Mouse (Mus musculus) gastrocnemius, postnatal 10 days (tissue): ENCODE measurements around the gene Wdr93. TPM values are rescaled to one million over a fixed set of nuclear protein-coding genes. Genes with fewer than 3 reads are reported as not detected.
A peak's percentile ranks its signal among the peaks of the same experiment; 100 is the strongest.

Experiments used
- DNase-seq: peaks from one replicate; pipeline ENCODE4 v3.0.0; 2021; ENCODE audit warnings: mixed read lengths
- long read RNA-seq, 2 experiments: library from polyadenylated mRNA; stranded (forward); transcript quantifications; one replicate each; pipeline ENCODE4 v2.0.0; 2021
- total RNA-seq, 2 experiments: library from RNA; stranded (reverse); gene quantifications; 2 replicates each; pipeline ENCODE4 v1.2.3; 2021

Wdr93 gene
- under 1 TPM in 1 of 2 experiments, not detected in 1; 0.11 TPM for total RNA-seq
- long read RNA-seq, experiment 1, result 0 reads
- long read RNA-seq, experiment 2, result 0 reads

DNA sequence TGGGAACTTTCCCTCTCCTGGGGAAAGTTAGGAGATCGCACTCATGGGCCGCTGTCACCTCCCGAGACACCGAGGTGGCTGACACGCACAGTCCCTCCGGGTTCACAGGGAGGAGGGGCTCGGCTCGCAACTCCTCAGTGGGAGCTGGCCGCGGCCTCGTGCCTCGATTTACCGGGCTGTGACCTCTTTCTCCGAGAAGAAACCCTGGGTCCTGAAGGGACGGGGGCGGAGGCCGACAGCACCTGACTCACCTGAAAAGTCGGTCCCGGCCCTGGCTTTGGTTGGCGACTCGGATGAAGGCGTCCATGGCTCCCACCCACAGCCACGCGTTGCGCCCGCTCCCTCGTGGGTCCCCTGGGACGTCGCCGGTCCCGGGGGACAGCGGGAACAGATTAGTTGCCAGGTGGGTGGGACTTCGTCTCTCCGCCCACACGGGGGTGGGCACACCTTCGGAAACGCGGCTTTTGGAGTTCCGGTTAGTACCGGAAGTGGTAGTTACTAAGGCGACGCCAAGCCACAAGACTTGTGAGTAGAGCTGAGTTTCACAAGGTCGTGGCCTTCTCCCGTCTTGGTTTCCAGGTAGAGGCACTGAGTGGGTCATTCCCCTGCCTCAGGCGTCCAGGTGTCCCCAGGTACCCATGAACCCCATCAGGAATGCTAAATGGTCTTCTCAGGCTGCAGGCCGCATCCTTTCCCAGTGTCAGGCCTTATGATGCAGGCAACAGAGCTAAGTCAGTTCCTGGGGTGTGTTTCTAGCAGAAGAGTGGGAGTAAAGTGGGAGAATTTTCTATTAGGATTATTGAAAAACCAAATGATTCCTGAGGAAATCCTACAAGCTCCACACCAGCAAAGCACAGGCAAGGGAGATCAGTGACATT, at the start of gene Wdr93, which contains the start of gene Pex11a:
Gene Wdr93 (plus strand): TSS at position 505 of the 878 bp plus-strand sequence.
Gene Pex11a (minus strand): TSS at position 473 of the 878 bp plus-strand sequence.
- peak; percentile 60 for DNase-seq

DNA sequence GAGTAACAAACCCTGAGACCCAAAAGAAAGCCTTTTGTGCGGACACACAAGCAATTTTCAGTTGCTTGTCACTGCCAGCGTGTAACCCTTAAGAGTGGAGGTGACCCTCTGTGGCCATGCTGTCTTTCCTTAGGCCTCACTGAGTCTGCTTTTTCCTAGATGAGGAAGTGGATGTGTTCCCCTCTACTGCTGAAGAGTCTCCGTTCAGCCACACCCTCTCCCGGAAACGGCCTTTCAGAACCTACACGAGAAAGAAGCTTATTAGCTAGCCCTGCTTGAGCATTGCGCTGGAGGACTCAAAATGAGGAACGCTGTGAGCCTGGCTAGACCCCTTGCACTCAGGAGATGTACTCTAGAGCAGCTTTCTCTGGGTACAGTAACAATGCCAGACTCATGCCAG, 46.5 kb upstream of the Wdr93 start:
- no peak for DNase-seq

DNA sequence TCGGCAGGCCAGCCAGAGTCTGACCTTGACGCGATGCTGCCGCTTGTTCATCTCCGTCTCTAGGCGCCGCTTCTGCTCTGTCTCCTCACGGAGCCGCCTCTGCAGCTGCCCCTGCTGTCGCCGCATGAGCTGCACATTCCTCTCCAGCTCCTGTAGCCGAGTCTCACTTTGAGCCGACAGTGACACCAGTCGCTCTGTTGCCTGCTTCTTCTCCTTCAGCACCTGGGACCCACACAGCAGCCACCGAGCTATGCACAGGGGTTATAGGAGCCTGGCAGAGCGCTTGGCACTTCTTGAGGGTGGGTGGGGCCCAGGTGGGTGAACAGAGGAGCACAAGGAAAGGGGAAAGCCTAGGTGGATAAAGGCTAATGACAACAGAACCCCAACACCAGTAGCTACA, 40.2 kb upstream of the Wdr93 start:
- no peak for DNase-seq

- DNase-seq, result no peak
These were observed 37.8 kb upstream of the Wdr93 start for GRCm38 (mm10) chr7:79705210-79705609.

- DNase-seq, result no peak
These were observed 32.8 kb upstream of the Wdr93 start for GRCm38 (mm10) chr7:79710130-79710607.

GRCm38 (mm10) chr7:79710831-79711230, 32.1 kb upstream of the Wdr93 start:
- no peak for DNase-seq

GRCm38 (mm10) chr7:79715187-79715981, 27.6 kb upstream of the Wdr93 start, which contains the start of gene Kif7:
Kif7 (minus strand) TSS chr7:79715720.
- peak; percentile 85 for DNase-seq

DNA sequence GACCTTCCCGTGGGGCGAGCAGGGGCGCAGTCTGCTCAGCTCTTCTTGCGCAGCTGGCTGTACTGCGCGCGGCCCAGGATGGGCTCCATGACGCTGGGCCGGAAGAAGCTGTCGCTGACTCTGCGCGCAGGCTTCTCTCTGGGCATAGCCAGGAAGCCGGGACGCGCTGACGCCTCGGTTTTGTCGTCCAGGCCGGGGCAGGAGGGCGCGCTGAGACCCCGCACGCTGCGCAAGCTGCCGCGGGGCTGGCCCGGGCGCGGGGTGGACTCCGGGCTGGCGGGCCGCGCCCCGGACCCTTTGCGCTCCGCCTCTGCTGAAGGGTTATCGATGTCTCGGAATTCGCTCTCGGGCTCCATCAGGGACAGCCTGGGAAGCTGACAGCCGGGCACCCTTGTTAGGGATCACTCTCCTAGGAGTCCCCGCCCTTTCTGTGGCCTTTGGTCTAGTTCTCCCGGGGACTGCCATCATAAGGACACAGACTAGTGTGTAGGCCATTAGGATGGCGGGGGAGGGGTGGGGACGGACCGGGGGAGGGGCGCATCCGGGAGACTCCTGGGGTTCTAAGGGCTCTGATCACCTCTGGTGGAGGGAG, 21.5 kb upstream of the Wdr93 start:
- DNase-seq, result peak; percentile 66

DNA sequence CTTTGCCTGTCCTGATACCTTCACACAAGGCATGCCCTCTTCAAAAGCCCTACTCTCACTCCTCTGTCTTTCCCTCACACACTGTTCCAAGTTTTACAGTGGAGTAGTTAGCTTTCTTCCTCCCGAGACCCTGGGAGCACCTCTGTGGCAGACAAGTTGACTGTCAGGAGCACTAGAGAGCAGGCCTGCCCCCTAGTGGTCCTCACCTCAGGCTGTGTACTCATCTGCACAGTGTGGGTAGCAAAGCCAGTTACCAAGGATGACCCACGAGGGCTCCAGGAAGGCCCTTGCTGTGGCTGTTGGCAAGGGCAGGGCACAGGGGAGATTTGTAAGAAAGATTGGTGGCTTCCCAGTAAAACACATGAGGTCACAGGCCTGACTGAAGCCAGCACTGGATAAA, 15.9 kb upstream of the Wdr93 start:
- DNase-seq, result peak; percentile 65

- DNase-seq, result peak; percentile 62
These were observed 14.7 kb upstream of the Wdr93 start for GRCm38 (mm10) chr7:79728219-79728618.

DNA sequence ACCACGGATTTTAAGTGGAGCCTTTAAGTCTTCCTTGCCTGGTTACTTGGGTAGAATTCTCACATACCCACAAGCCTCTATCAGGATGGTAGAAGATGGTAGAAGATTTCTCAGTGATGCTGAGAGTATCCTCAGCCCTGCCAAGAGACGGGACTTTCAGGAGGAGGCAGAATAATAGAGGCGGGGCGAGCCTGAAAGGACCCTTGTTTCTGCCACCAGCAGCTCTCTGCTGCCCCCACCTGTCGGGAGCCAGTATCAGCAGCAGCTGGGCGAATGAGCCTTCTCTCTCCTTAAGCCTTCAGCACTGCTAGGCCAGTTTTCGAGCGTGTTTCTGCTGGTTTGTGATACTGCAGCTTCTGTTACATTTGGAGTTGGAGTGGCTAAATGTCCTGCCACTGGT, 13.8 kb upstream of the Wdr93 start:
- DNase-seq, result peak; percentile 77

DNA sequence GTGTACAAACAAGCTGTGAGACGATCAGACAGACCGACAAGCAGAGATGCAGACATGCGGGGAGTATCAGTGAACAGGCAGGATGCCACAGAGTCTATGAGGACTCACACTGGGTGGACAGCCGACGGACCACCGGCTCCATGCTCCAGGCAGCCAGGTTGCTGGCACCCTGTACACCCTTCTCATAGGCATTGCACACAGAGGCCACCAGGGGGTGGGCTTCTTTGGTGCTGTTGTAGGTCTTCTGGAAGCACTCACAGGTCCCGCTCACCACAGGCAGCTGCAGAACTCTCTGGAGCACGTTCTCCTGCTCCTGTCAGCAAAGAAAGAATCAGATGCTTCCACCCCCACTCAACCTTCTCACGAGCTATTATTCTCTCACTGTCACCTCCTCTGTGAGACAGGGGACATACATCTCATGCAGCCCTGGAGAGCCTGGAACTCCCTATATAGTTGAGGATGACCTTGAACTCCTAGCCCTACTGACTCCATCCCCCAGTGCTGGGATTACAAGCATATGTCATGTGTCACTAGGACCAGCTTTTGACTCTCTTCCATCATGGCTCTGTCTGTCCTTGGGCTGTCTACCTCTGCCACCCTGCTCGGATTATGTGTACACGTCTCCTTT, 13.1 kb upstream of the Wdr93 start:
- DNase-seq, result no peak

- no peak for DNase-seq
These were observed 11.5 kb upstream of the Wdr93 start for GRCm38 (mm10) chr7:79731438-79731837.

DNA sequence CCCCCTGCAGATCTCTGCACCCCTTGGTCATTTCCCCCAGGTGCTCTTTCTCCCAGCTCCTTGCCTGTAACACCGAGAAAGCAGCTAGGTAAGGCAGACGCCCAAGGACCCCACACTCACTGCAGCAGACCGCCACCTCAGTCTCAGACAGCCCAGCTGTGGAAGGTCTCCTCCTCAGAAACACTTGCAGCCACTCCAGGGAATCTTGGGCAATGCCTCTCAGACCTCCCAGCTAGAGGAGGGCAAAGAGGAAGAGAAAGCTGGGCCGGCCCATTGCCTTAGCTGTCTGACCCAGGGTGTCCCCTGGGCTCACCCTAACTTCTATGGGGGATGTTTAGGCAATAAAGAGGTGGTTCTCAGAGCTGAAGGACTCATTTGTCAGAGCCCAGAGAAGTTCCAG, 10.3 kb upstream of the Wdr93 start, which contains the start of gene Plin1:
Gene Plin1 (minus strand): TSS at position 282 of the 400 bp plus-strand sequence.
- DNase-seq, result no peak

- peak; percentile 49 for DNase-seq
These were observed 8.4 kb upstream of the Wdr93 start for GRCm38 (mm10) chr7:79734563-79734962.

- no peak for DNase-seq
These were observed 6.5 kb upstream of the Wdr93 start for GRCm38 (mm10) chr7:79736511-79736910.

- no peak for DNase-seq
These were observed 4.0 kb upstream of the Wdr93 start for GRCm38 (mm10) chr7:79738913-79739312.

DNA sequence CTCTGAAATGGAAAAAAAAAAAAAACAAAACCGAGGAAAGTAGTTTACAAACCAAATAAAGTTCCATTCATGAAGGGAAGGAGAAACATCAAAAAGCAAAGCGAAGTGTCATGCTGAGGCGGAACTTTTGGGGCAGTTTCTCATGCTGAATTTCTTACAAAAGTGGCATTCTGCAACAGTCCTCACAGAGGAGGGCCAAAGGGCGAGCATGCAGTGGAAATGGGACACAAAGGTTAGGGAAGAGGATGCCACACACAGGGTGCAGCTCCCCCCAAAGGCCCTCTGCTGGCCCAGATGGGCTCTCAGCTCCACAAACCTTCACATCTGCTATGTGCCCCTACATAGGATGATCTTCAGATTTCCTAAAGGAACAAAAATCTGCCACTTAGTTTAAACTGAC, 2.7 kb upstream of the Wdr93 start:
- DNase-seq, result no peak

DNA sequence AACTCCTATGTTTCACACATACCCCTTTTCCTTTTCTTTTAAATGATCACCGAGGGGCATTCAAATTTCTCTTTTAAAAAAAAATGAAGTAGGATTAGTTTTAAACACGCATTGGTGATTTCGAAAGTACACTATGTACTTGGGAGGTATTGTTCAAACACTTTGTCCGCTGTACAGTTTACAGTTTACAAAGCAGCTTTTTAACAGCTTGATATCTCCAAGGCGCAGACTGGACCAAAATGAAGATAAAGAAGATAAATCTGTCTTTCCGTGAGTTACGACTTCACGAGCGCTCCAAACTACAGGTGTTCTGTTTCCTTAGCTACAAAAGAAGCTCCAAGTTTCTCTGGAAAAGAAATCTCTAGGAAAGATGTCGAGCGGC, 695 bp upstream of the Wdr93 start:
- DNase-seq, result no peak

GRCm38 (mm10) chr7:79744051-79744450, 1.1 kb downstream of the Wdr93 start:
- no peak for DNase-seq

DNA sequence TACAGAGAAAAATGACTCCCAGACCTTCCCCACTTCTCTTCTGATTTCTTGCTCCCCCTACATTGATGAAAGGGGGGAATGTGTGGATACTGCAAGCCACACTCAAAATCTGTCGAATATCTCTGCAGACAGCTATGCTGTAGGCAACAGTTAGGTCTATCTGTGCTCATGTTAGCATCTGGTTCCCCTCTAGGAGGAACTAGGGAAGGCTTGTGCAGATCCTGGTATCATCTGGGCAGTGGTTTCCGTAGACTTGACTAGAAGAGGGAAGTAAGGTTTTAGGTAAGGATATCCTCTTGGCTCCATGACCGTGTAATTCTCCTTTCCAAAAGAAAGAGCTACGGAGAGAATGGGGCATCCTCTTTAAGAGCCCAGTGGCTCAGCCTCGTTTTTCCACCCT, 1.6 kb downstream of the Wdr93 start:
- DNase-seq, result no peak

- DNase-seq, result no peak
These were observed 4.7 kb downstream of the Wdr93 start for GRCm38 (mm10) chr7:79747659-79748058.
